Mouse (Mus musculus) intestine, embryonic 15.5 days (tissue): ENCODE data around the gene Cd63. TPM values are rescaled to one million over a fixed set of nuclear protein-coding genes. Genes with fewer than 3 reads are reported as not detected.

Experiments
- ATAC-seq: fragments of 200-750 bp; cut with Nextera tagmentation; 2 replicates; pipeline ENCODE4 v1.8.0; 2017; ENCODE audit warnings: moderate TSS enrichment, moderate library complexity
- H3K27ac ChIP-seq: fragments of 300-500 bp; sonication (generic); 2 replicates; pipeline ENCODE4 v1.5.1; 2015; ENCODE audit warnings: mild to moderate bottlenecking, inconsistent platforms
- H3K27me3 ChIP-seq: fragments of 300-500 bp; sonication (generic); replicated peaks from 2 replicates; pipeline ENCODE4 v1.6.1; 2015; ENCODE audit warnings: inconsistent platforms
- H3K36me3 ChIP-seq: fragments of 300-500 bp; sonication (generic); 2 replicates; pipeline ENCODE4 v1.6.1; 2015; ENCODE audit warnings: inconsistent platforms
- H3K4me1 ChIP-seq: fragments of 300-500 bp; sonication (generic); replicated peaks from 2 replicates; pipeline ENCODE4 v1.6.1; 2015; ENCODE audit warnings: inconsistent platforms
- H3K4me2 ChIP-seq: fragments of 300-500 bp; sonication (generic); replicated peaks from 2 replicates; pipeline ENCODE4 v1.6.1; 2015; ENCODE audit warnings: mild to moderate bottlenecking, inconsistent platforms
- H3K4me3 ChIP-seq: fragments of 300-500 bp; sonication (generic); replicated peaks from 2 replicates; pipeline ENCODE4 v1.5.1; 2015; ENCODE audit warnings: inconsistent platforms
- H3K9ac ChIP-seq: fragments of 300-500 bp; sonication (generic); 2 replicates; pipeline ENCODE4 v1.6.1; 2015; ENCODE audit warnings: inconsistent platforms
- H3K9me3 ChIP-seq: fragments of 300-500 bp; sonication (generic); 2 replicates; pipeline ENCODE4 v1.6.1; 2016; ENCODE audit warnings: inconsistent platforms
- WGBS: fragments of 180-500 bp; shearing (Covaris S2); methylation state at CpG from one replicate; pipeline ENCODE4 v1.1.7; 2015; 5-methylcytosine and 5-hydroxymethylcytosine counted together
- polyA plus RNA-seq: library from polyadenylated mRNA; unstranded; fragments of >200 nt; fragmentation: Nextera tagmentation; extraction: Ambion mirVana; gene quantifications from 2 replicates; pipeline ENCODE4 v1.2.1, GENCODE M21; 2015

Gene Cd63
- 708 and 725 TPM in 2 replicates for polyA plus RNA-seq

DNA sequence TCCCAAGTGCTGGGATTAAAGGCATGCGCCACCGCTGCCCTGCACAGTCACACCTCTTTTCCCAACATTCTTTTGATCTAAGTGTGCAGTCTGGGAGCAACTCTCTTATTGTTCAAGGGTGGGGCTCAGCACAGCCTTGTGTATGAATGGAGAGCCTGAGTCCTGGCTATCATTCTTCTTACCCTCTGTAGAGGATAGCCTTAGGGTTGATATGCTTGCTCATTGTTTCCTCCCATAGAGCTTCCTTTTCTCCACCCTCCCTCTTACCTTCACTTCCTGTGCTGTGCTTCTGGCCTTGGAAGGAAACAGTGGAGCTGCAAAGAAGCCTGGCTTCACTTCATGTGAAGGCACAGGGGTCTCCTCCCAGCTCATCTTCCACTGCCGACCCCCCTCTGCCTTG, at the start of gene Cd63:
Gene Cd63 (plus strand): TSS at position 292 of the 400 bp plus-strand sequence.
- Histone ChIP-seq H3K4me3 (no peak within 1 kb of the TSS), H3K9me3 (no peaks in the 10 kb centered on the region), H3K9ac (no peak within 1 kb of the TSS), H3K4me2 (no peak within 1 kb of the TSS), H3K27ac (no peak within 1 kb of the TSS), H3K27me3 (peaks cover 10% of the 10 kb centered on the region), H3K36me3 (no peaks in the 10 kb centered on the region), H3K4me1 (0 out of 2 replicates have a peak, but pooled peaks cover 7% of the 10 kb centered on the region)
- ATAC-seq, result no peak
- 71% methylated on average over 3 of the region's 3 CpGs for WGBS

- no peaks in the 10 kb centered on the region for H3K27me3 ChIP-seq
- no peak overlapping the region for H3K27ac ChIP-seq
- no peak overlapping the region for H3K4me3 ChIP-seq
- no peaks in the 10 kb centered on the region for H3K4me1 ChIP-seq
- no peaks in the 10 kb centered on the region for H3K9me3 ChIP-seq
- no peak for ATAC-seq
- H3K36me3 ChIP-seq, result peaks cover 9% of the 10 kb centered on the region
- H3K9ac ChIP-seq, result no peak overlapping the region
- no peak overlapping the region for H3K4me2 ChIP-seq
These were observed 39.6 kb upstream of the Cd63 start for GRCm38 (mm10) chr10:128861176-128861575.

DNA sequence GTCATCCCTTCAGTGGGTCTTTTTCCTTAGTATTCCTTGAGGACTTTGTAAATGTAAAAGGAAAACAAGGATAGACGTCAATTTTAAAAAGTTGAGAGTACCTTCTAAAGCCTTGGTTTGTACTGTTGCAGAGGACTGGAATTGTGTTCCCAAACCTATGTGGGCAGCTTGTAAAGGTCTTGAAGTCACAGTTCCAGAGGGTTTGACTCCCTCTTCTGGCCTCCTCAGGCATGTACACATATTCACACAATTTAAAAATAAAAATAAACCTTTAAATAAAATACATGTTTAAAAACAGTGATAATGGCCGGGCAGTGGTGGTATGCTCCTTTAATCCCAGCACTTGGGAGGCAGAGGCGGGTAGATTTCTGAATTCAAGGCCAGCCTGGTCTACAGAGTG, 34.7 kb upstream of the Cd63 start:
- no peak overlapping the region for H3K27ac ChIP-seq
- no peak overlapping the region for H3K9ac ChIP-seq
- no peak for ATAC-seq
- no peak overlapping the region for H3K4me2 ChIP-seq
- H3K36me3 ChIP-seq, result peaks cover 11% of the 10 kb centered on the region
- 85% methylated on average over 3 of the region's 3 CpGs for WGBS
- no peak overlapping the region for H3K4me3 ChIP-seq
- no peaks in the 10 kb centered on the region for H3K9me3 ChIP-seq
- H3K4me1 ChIP-seq, result no peaks in the 10 kb centered on the region
- H3K27me3 ChIP-seq, result no peaks in the 10 kb centered on the region

GRCm38 (mm10) chr10:128866518-128866917, 34.3 kb upstream of the Cd63 start:
- no peak overlapping the region for H3K4me3 ChIP-seq
- no peaks in the 10 kb centered on the region for H3K27me3 ChIP-seq
- no peak for ATAC-seq
- H3K9ac ChIP-seq, result no peak overlapping the region
- no peak overlapping the region for H3K27ac ChIP-seq
- no peaks in the 10 kb centered on the region for H3K4me1 ChIP-seq
- WGBS, result 91% methylated on average over 1 of the region's 1 CpGs
- H3K9me3 ChIP-seq, result no peaks in the 10 kb centered on the region
- peaks cover 11% of the 10 kb centered on the region for H3K36me3 ChIP-seq
- H3K4me2 ChIP-seq, result no peak overlapping the region

DNA sequence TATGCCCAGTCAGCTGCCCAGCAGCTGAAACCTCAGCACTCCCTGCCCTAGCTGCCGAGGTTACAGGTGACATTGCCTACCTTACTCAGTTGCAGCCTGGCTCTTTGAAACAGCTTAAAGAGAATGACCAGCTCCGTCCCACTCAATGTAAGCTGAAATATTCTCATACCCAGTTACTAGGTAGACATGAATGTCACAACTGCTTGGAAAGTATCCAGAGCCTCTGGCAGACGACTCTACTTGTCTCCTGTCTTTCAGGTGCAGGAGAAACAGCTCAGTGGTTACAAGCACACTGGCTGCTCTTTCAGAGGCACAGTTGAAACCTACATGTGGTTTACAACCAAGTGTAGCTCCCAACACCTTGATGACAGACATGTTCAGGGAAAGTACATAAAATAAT, 30.4 kb upstream of the Cd63 start:
- H3K4me2 ChIP-seq, result no peak overlapping the region
- no peaks in the 10 kb centered on the region for H3K9me3 ChIP-seq
- H3K27ac ChIP-seq, result no peak overlapping the region
- ATAC-seq, result no peak
- peaks cover 20% of the 10 kb centered on the region for H3K36me3 ChIP-seq
- WGBS, result 81% methylated on average over 3 of the region's 3 CpGs
- no peak overlapping the region for H3K9ac ChIP-seq
- no peak overlapping the region for H3K4me3 ChIP-seq
- no peaks in the 10 kb centered on the region for H3K4me1 ChIP-seq
- no peaks in the 10 kb centered on the region for H3K27me3 ChIP-seq

GRCm38 (mm10) chr10:128878291-128878690, 22.5 kb upstream of the Cd63 start:
- Histone ChIP-seq H3K36me3 (peaks cover 18% of the 10 kb centered on the region), H3K27me3 (no peaks in the 10 kb centered on the region), H3K4me1 (no peaks in the 10 kb centered on the region), H3K9me3 (no peaks in the 10 kb centered on the region), H3K27ac (no peak overlapping the region), H3K4me2 (no peak overlapping the region), H3K9ac (no peak overlapping the region), H3K4me3 (no peak overlapping the region)
- ATAC-seq, result no peak

DNA sequence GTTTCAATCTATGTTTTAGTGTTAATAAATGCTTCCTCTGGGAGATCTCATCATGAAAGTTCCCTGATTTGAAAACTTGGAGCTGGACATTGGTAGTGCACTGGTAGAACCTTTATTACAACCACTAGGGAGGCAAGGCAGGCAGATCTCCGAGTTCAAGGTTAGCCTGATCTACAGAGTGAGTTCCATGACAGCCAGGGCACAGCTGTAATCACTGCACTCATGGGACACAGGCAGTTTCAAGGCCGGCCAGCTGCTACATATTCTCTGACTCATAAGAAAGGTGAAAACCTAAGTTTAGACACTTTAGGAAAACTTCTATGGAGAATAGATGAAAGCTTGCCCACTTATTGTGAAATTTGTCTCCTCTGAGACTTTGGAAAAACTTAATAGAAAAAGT, 22.0 kb upstream of the Cd63 start:
- Histone ChIP-seq H3K4me2 (no peak overlapping the region), H3K9me3 (no peaks in the 10 kb centered on the region), H3K27ac (no peak overlapping the region), H3K27me3 (no peaks in the 10 kb centered on the region), H3K4me3 (no peak overlapping the region), H3K4me1 (no peaks in the 10 kb centered on the region), H3K9ac (no peak overlapping the region), H3K36me3 (peaks cover 14% of the 10 kb centered on the region)
- ATAC-seq, result no peak
- WGBS, result 86% methylated on average over 2 of the region's 2 CpGs

GRCm38 (mm10) chr10:128882067-128882466, 18.7 kb upstream of the Cd63 start:
- Histone ChIP-seq H3K4me1 (no peaks in the 10 kb centered on the region), H3K4me2 (no peak overlapping the region), H3K27me3 (no peaks in the 10 kb centered on the region), H3K4me3 (no peak overlapping the region), H3K36me3 (0 out of 2 replicates have a peak, but pooled peaks cover 5% of the 10 kb centered on the region), H3K9me3 (no peaks in the 10 kb centered on the region), H3K9ac (no peak overlapping the region), H3K27ac (no peak overlapping the region)
- WGBS, result 87% methylated on average over 5 of the region's 5 CpGs
- no peak for ATAC-seq

DNA sequence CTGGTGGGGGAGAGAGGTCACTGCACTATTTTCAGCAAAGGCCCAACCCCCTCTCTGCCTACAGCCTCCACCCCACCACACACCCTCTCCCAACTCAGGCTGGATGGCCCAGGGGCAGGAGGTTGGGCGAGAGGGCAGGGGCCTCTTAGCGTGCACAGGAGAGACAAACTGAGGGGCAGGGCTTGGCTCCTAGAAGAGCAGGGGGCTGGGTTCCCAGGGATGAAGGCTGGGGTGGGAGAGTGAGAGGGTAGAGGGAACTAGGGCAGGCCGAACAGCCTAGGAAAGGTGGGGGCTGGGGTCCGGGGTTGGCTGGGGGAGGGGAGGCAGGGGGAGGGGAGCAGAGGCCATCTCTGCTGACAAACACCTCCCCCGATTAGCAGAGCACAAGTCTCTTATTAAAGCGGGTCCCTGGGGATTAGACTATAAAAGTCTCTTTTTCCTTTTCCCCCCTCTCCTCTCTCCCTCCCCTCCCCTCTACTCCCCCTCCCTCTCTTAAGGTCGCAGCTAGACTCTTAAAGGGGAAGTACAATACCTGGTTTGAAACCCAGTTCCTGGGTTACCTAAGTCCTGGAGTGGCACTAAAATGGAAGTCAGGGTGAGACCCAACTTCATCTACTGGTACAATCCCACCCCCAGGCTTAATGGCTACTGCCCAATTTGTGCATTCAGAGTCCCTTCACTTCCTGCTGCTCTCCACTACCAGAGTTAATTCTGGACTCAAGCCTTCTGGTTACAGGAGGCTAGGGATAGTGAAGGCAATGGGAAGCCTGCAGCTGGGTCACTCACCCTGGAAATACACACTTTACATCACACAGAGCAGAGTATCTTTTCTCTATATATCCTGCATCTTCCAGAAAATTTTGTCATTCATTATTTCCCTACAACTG, 11.6 kb upstream of the Cd63 start:
- whole genome bisulfite sequencing, result 1% methylated on average over 7 of the region's 7 CpGs
- Histone ChIP-seq H3K4me1 (peaks cover 21% of the 10 kb centered on the region), H3K36me3 (no peaks in the 10 kb centered on the region), H3K4me3 (peak overlapping the region; percentile 26), H3K9me3 (no peaks in the 10 kb centered on the region), H3K9ac (peak overlapping the region; percentile 28; the same call in 1 of the 2 replicates), H3K27me3 (0 out of 2 replicates have a peak, but pooled peaks cover 4% of the 10 kb centered on the region), H3K27ac (peak overlapping the region; percentile 48; the same call in 1 of the 2 replicates), H3K4me2 (peak overlapping the region; percentile 92)
- ATAC-seq, result 0 out of 2 replicates have a peak, but pooled peaks have one; percentile 4

DNA sequence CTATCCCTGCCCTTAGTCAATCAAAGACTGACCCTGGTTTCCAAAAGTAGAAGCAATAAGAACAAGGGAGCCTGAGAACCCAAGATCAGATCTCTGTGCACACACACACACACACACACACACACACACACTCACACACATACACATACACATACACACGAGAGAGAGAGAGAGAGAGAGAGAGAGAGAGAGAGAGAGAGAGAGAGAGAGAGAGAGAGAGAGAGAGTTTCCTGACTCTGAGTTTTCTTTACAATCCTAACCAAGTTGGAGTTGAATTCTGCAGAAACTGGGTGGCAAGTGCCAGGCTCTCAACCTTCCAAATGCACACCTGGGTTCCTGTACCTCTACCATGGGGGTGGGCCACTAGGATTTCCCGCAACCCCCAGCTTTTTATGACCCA, 10.9 kb upstream of the Cd63 start:
- Histone ChIP-seq H3K27ac (no peak overlapping the region), H3K4me1 (peaks cover 21% of the 10 kb centered on the region), H3K9me3 (no peaks in the 10 kb centered on the region), H3K27me3 (0 out of 2 replicates have a peak, but pooled peaks cover 4% of the 10 kb centered on the region), H3K4me2 (peak overlapping the region; percentile 92), H3K9ac (no peak overlapping the region), H3K4me3 (peak overlapping the region; percentile 75), H3K36me3 (no peaks in the 10 kb centered on the region)
- no peak for ATAC-seq
- WGBS, result 25% methylated on average over 1 of the region's 2 CpGs

DNA sequence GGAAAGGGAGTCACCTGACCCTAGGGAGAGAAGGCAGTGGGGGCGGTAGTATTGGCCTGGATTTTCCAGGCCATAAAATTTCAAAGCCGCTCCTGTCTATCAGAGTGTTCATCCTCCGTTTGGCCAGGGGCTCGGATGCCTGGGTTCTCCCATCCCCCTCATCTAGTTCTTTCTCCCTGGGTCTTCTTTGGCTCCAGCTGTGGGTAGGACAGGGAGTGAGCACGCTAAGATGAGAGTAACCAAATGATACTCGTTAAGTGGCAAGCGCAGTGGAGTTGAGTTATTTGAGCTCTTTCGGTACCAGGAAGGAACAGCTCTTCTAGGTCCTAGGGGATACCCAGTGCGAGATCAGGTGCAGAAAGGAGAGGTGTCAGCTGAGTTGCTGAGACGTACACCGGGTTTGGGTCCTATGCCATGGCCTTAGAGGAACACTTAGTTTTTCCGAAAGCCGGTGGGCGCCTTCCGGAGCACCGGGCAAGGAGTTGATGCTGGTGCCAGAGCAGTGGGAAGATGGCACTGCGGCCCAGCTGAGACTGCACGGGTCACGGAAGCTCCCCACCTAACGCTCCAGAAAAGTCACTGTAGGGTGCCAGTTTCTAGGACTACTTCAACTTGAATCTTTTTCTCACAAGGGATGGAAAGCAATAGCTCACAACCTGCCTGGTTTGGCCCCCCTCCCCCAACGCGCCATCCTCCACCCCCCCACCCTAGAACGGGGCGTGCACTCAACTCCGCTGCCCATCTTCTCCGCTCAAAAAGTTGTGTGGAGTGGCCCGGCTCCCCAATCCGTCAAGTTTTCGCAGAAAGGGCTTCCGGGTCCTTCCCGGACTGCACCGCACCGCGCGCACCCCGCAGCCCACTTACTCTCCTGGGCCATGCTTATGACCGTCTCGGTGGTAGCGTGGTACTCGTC, 10.2 kb upstream of the Cd63 start:
- peak; percentile 1; the same call in 1 of the 2 replicates for ATAC-seq

More for the DNA sequence above, 10.2 kb upstream of the Cd63 start:
- Histone ChIP-seq H3K4me3 (peak overlapping the region; percentile 75), H3K4me2 (peak overlapping the region; percentile 92), H3K4me1 (peaks cover 21% of the 10 kb centered on the region), H3K27ac (peak overlapping the region; percentile 91), H3K36me3 (no peaks in the 10 kb centered on the region), H3K9ac (peak overlapping the region; percentile 71), H3K27me3 (0 out of 2 replicates have a peak, but pooled peaks cover 4% of the 10 kb centered on the region), H3K9me3 (no peaks in the 10 kb centered on the region)
- under 1% methylated on average over 40 of the region's 40 CpGs for WGBS
